Mouse (Mus musculus): ENCODE data around the gene Cd177. TPM values are rescaled to one million over a fixed set of nuclear protein-coding genes. Genes with fewer than 3 reads are reported as not detected.
"Not testable (repeated sequence)": the region's sequence is repeated elsewhere in the genome, so short reads cannot be mapped to it uniquely, and the experiment has no call there.

Cd177 gene
- polyA plus RNA-seq, 1 experiment from 2014 or later, result 0.62 TPM

DNA sequence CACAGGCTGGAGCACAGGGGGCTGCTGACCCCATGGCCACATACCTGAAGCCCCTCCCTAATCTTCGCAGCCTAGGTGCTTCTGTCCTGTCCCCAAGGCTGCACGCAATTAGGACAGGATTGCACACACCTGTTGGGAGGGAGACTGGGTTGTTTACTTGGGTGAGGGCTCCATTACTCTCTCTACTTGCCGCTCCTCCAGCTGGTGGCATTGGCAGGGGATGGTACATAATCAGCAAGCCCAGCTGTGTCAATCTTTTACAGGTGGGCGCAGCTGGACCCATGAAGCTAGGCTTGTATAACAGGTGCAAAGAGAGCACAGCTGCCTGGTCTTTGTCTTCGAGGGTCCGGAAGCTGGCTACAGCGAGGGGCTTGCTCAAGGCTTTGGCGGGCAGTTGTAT lies 2.5 kb upstream of the Cd177 start:
- no peak overlapping the region for H3K9ac ChIP-seq (ENCODE audit: low read depth, low read length)
- H3K4me3 ChIP-seq (ENCODE audit: low read depth, low read length), result no peak overlapping the region
- no peak overlapping the region for H3K27ac ChIP-seq (ENCODE audit: low read length)
- H3K9me3 ChIP-seq (replicated peaks; ENCODE audit: control insufficient read depth, low read length, poor library complexity, severe bottlenecking), result no peaks in the 10 kb centered on the region
- H3K4me2 ChIP-seq (ENCODE audit: low read length), result no peak overlapping the region
- no peaks in the 10 kb centered on the region for H3K27me3 ChIP-seq (ENCODE audit: control insufficient read depth, insufficient read depth, low read depth, low read length)
- no peak for ATAC-seq
- 91% methylated on average over 8 of the region's 8 CpGs for WGBS
- no peaks in the 10 kb centered on the region for H3K36me3 ChIP-seq (ENCODE audit: control insufficient read depth, insufficient read depth, low read length)
- no peaks in the 10 kb centered on the region for H3K4me1 ChIP-seq (ENCODE audit: control insufficient read depth, insufficient read depth, low read length)

DNA sequence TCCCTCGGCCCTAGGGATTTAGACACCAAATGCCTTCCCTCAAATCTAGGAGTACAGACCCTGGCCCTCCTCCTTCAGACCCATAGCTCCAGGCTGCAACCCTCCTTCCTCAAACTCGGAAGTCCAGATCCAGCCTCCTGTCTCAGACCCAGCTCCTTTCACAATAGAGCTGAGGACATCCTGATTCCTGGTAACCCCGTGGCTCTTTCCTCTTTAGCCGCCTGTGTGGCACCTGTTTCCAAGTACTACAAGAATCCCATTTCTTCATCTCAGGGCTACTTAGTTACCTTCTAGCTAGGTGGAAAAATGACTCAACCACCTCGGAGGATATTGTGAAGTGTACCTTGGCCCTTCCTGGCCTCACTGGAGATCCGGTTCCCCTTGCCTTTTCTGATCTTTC lies 1.1 kb upstream of the Cd177 start:
- Histone ChIP-seq H3K9ac (ENCODE audit: low read depth, low read length) (no peak overlapping the region), H3K4me1 (ENCODE audit: control insufficient read depth, insufficient read depth, low read length) (no peaks in the 10 kb centered on the region), H3K36me3 (ENCODE audit: control insufficient read depth, insufficient read depth, low read length) (no peaks in the 10 kb centered on the region), H3K27ac (ENCODE audit: low read length) (no peak overlapping the region), H3K27me3 (ENCODE audit: control insufficient read depth, insufficient read depth, low read depth, low read length) (no peaks in the 10 kb centered on the region), H3K4me2 (ENCODE audit: low read length) (no peak overlapping the region), H3K9me3 (replicated peaks; ENCODE audit: control insufficient read depth, low read length, poor library complexity, severe bottlenecking) (no peaks in the 10 kb centered on the region), H3K4me3 (ENCODE audit: low read depth, low read length) (no peak overlapping the region)
- WGBS, result 73% methylated on average over 6 of the region's 6 CpGs
- no peak for ATAC-seq

DNA sequence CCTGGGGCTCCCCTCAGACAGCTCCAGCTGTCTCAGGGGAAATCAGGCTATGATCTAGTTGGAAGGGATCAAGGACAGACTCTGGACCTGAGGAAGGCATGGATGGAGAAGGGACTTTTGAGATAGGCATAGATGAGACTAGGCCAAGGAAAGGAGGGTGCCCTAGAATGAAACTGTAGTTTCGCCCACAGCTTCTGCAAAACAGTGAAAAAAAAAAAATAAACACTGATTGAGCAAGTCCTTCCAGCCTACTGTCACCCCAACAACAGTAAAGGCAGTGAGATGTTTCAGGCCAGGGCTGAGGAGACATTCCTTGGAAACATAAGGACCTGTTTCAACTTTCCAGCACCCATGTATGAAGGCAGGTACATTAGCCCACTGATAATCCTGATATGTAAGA lies 1.6 kb downstream of the Cd177 start:
- ATAC-seq, result no peak
- no peak overlapping the region for H3K27ac ChIP-seq (ENCODE audit: low read length)
- H3K4me2 ChIP-seq (ENCODE audit: low read length), result no peak overlapping the region
- no peaks in the 10 kb centered on the region for H3K4me1 ChIP-seq (ENCODE audit: control insufficient read depth, insufficient read depth, low read length)
- H3K9me3 ChIP-seq (replicated peaks; ENCODE audit: control insufficient read depth, low read length, poor library complexity, severe bottlenecking), result no peaks in the 10 kb centered on the region
- H3K9ac ChIP-seq (ENCODE audit: low read depth, low read length), result no peak overlapping the region
- H3K4me3 ChIP-seq (ENCODE audit: low read depth, low read length), result no peak overlapping the region
- H3K36me3 ChIP-seq (ENCODE audit: control insufficient read depth, insufficient read depth, low read length), result no peaks in the 10 kb centered on the region
- WGBS, result 70% methylated on average over 1 of the region's 1 CpGs
- H3K27me3 ChIP-seq (ENCODE audit: control insufficient read depth, insufficient read depth, low read depth, low read length), result no peaks in the 10 kb centered on the region

DNA sequence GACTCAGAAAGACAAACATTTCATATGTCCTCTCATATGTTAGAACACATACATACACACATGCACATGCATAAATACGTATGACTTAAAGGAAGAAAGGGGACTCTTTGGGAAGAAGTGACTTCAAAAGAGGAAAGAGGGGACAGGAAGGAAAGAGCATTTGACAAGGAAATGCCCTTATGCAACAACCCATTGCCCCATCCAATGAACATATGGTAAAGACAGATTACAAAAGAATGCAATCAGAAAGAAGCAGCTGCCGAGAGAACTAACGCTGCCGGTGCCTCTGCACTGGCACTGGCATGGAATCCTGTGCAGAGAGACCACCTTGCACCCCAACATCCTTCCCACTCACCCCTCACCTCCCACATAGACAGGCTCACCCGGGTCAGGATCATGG lies 6.6 kb downstream of the Cd177 start:
- Histone ChIP-seq H3K27ac (ENCODE audit: low read length) (no peak overlapping the region), H3K27me3 (ENCODE audit: control insufficient read depth, insufficient read depth, low read depth, low read length) (no peaks in the 10 kb centered on the region)

DNA sequence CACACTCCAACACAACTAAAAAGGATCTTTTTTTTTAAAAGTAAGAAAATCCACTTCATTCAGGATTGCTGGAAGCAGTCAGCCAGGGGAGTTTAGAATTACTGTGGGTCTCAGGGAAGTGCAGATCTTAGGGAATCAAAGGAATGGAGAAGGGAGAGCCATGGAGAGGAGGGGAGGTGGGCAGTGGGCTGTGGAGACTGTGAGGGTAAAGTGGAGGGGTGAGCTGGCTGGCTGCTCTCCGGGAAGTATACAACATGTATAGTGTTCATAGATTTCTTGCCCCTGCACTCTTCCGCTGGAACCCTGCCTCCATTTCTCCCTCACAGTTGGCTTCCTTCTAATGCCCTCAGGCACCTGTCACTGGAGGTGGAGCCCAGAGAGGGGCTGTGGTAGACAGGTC lies 8.5 kb downstream of the Cd177 start:
- WGBS, result 80% methylated on average over 2 of the region's 2 CpGs
- no peaks in the 10 kb centered on the region for H3K9me3 ChIP-seq (replicated peaks; ENCODE audit: control insufficient read depth, low read length, poor library complexity, severe bottlenecking)

More for the DNA sequence above, 6.6 kb downstream of the Cd177 start:
- Histone ChIP-seq H3K9ac (ENCODE audit: low read depth, low read length) (no peak overlapping the region), H3K9me3 (replicated peaks; ENCODE audit: control insufficient read depth, low read length, poor library complexity, severe bottlenecking) (no peaks in the 10 kb centered on the region), H3K4me3 (ENCODE audit: low read depth, low read length) (no peak overlapping the region), H3K36me3 (ENCODE audit: control insufficient read depth, insufficient read depth, low read length) (no peaks in the 10 kb centered on the region), H3K4me2 (ENCODE audit: low read length) (no peak overlapping the region), H3K4me1 (ENCODE audit: control insufficient read depth, insufficient read depth, low read length) (no peaks in the 10 kb centered on the region)
- ATAC-seq, result no peak
- WGBS, result 75% methylated on average over 5 of the region's 5 CpGs

DNA sequence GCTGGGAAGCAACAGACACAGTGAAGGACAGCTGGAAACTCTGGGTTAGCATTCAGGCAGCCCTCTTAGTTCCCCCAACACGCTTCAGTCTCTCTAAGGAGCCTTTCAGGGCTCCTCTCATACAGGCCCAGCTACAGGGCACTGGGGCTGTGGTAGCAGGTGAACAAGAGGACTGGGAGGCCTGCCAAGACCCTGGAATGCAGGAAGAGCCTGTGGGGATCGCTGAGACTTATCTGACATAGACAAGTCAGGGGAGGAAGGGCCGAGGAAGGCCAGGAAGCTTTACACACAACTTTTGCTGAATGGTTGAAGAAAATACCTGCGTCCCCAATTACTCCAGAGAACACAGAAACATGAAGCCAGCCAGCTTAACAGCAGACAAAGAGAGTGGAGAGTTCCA lies 9.4 kb downstream of the Cd177 start:
- Histone ChIP-seq H3K9ac (ENCODE audit: low read depth, low read length) (no peak overlapping the region), H3K27me3 (ENCODE audit: control insufficient read depth, insufficient read depth, low read depth, low read length) (no peaks in the 10 kb centered on the region), H3K4me1 (ENCODE audit: control insufficient read depth, insufficient read depth, low read length) (no peaks in the 10 kb centered on the region), H3K27ac (ENCODE audit: low read length) (no peak overlapping the region), H3K4me2 (ENCODE audit: low read length) (no peak overlapping the region), H3K9me3 (replicated peaks; ENCODE audit: control insufficient read depth, low read length, poor library complexity, severe bottlenecking) (no peaks in the 10 kb centered on the region), H3K4me3 (ENCODE audit: low read depth, low read length) (no peak overlapping the region), H3K36me3 (ENCODE audit: control insufficient read depth, insufficient read depth, low read length) (no peaks in the 10 kb centered on the region)
- 41% methylated on average over 4 of the region's 4 CpGs for whole genome bisulfite sequencing
- ATAC-seq, result no peak

More for the DNA sequence above, 8.5 kb downstream of the Cd177 start:
- Histone ChIP-seq H3K4me2 (ENCODE audit: low read length) (no peak overlapping the region), H3K27me3 (ENCODE audit: control insufficient read depth, insufficient read depth, low read depth, low read length) (no peaks in the 10 kb centered on the region), H3K4me1 (ENCODE audit: control insufficient read depth, insufficient read depth, low read length) (no peaks in the 10 kb centered on the region), H3K9ac (ENCODE audit: low read depth, low read length) (no peak overlapping the region), H3K36me3 (ENCODE audit: control insufficient read depth, insufficient read depth, low read length) (no peaks in the 10 kb centered on the region), H3K4me3 (ENCODE audit: low read depth, low read length) (no peak overlapping the region), H3K27ac (ENCODE audit: low read length) (no peak overlapping the region)
- ATAC-seq, result no peak

DNA sequence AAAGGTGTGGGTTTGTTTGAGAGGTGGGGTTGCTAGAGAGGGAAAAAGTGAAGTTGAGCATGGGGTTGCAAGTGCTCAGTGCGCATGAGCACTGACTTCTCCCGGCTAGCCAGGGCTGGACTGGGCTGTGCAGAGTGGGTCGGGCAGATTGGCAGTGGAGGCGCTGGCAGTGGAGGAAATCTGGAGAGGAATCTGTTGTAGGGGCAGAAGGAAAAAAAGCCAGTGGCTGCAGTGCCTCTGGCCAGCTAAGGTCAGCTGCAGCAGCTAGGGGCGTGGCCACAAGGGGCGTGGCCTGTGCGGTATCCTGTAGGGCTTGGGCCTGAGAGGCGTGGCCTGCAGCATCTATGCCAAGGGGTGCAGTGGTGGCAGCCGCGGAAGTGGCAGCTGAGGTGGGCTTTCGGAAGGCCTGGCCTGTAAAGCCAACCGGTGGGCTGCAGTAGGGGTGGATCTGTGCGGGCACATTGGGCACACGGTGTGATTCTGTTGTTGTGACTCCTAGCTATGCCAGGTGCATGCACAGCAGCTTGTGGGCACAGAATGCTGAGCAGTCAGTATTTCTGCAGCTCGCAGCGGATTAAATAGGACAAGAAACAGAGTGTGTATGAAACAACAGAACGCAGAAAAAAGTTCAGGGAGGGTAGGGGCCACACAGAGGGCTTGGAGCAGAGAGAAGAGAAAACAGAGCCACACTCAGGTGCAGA lies 24.0 kb downstream of the Cd177 start:
- Histone ChIP-seq H3K27ac (ENCODE audit: low read length) (no peak overlapping the region), H3K4me2 (ENCODE audit: low read length) (peak overlapping the region; percentile 54), H3K36me3 (ENCODE audit: control insufficient read depth, insufficient read depth, low read length) (no peaks in the 10 kb centered on the region), H3K9ac (ENCODE audit: low read depth, low read length) (peak overlapping the region; percentile 56; the same call in 1 of the 2 replicates), H3K4me3 (ENCODE audit: low read depth, low read length) (peak overlapping the region; percentile 31), H3K4me1 (ENCODE audit: control insufficient read depth, insufficient read depth, low read length) (peaks cover 2% of the 10 kb centered on the region; the same call in 1 of the 2 replicates), H3K9me3 (replicated peaks; ENCODE audit: control insufficient read depth, low read length, poor library complexity, severe bottlenecking) (no peaks in the 10 kb centered on the region), H3K27me3 (ENCODE audit: control insufficient read depth, insufficient read depth, low read depth, low read length) (no peaks in the 10 kb centered on the region)
- 15% methylated on average over 17 of the region's 17 CpGs for WGBS
- peak; percentile 78 for ATAC-seq

DNA sequence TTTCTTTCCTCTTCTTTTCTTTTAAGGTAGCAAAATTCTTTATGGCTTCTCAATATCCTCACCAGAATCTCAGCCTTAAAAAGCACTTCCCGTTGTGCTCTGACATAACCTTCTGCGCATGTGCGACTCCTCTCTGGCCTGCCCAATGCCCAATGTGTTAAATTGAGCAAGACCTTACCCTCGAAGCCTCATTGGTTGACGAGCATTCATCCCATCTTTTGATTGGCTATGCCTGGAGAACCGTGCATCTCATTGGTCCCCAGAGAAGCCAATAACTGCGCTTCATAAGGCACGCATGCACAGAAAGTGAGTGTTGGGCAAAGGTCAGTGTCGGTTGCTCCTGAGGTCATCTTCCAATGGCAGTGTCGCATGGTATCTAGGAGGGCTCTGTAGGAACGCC lies 33.3 kb downstream of the Cd177 start, which contains the start of gene Gm4763:
TSS of gene Gm4763 (minus strand) at position 101 of the 400 bp plus-strand sequence.
- not testable (repeated sequence) for H3K9ac ChIP-seq (ENCODE audit: low read depth, low read length); H3K4me2 ChIP-seq (ENCODE audit: low read length); H3K4me1 ChIP-seq (ENCODE audit: control insufficient read depth, insufficient read depth, low read length); H3K4me3 ChIP-seq (ENCODE audit: low read depth, low read length); H3K27me3 ChIP-seq (ENCODE audit: control insufficient read depth, insufficient read depth, low read depth, low read length); H3K9me3 ChIP-seq (replicated peaks; ENCODE audit: control insufficient read depth, low read length, poor library complexity, severe bottlenecking); H3K36me3 ChIP-seq (ENCODE audit: control insufficient read depth, insufficient read depth, low read length); H3K27ac ChIP-seq (ENCODE audit: low read length); ATAC-seq
- 92% methylated on average over 11 of the region's 11 CpGs for WGBS

DNA sequence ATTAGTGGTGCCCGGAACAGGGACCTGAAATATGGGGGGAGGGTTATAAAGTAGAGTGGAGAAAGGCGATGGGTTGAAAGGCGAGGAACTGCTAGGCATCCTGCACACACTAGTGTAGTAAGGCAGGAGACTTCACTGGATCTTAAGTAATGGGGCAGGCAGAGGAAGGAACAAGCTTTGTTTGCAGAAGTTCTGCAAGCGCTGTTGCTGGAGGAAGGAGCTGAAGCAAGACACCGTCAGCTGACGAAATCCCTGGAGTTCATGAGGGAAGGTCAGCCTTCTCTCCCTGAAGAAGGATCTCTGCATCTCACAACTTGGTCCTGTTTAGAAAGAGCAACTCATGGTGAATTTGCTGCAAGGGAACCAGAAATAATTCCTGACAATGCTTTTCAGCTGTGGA lies 45.1 kb downstream of the Cd177 start:
- H3K27ac ChIP-seq (ENCODE audit: low read length), result no peak overlapping the region
- H3K9ac ChIP-seq (ENCODE audit: low read depth, low read length), result no peak overlapping the region
- H3K4me1 ChIP-seq (ENCODE audit: control insufficient read depth, insufficient read depth, low read length), result no peaks in the 10 kb centered on the region
- WGBS, result 81% methylated on average over 6 of the region's 6 CpGs
- no peaks in the 10 kb centered on the region for H3K9me3 ChIP-seq (replicated peaks; ENCODE audit: control insufficient read depth, low read length, poor library complexity, severe bottlenecking)
- H3K4me2 ChIP-seq (ENCODE audit: low read length), result no peak overlapping the region
- no peak overlapping the region for H3K4me3 ChIP-seq (ENCODE audit: low read depth, low read length)
- H3K27me3 ChIP-seq (ENCODE audit: control insufficient read depth, insufficient read depth, low read depth, low read length), result no peaks in the 10 kb centered on the region
- no peaks in the 10 kb centered on the region for H3K36me3 ChIP-seq (ENCODE audit: control insufficient read depth, insufficient read depth, low read length)
- ATAC-seq, result no peak
